Mouse (Mus musculus) ZHBTc4 (cell line): ENCODE measurements around the gene Gm45717.
A peak's percentile ranks its signal among the peaks of the same experiment; 100 is the strongest.

Experiments
- DNase-seq: peaks from one replicate; pipeline ENCODE4 v3.0.0-alpha.2; 2011; ENCODE audit warnings: low read depth, low spot score

Gene Gm45717

DNA sequence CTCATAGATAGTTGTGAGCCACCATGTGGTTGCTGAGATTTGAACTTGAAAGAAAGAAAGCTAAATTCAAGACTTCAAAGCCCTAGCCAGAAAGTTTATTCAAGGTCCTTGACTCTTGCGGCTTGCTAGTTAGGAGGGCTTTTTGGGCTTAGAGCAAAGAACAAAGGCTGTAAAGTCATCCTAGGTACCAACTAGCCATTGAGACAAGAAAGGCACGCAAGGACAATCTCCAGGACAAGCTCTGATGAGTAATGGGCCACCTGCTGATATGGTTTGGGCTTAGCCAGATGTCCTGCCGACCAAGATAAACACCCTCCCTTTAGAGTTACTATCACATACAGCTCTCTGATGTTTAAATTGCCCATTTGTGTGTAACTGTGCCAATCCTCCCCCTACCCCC, 13.0 kb upstream of the Gm45717 start:
- peak; percentile 56 for DNase-seq

DNA sequence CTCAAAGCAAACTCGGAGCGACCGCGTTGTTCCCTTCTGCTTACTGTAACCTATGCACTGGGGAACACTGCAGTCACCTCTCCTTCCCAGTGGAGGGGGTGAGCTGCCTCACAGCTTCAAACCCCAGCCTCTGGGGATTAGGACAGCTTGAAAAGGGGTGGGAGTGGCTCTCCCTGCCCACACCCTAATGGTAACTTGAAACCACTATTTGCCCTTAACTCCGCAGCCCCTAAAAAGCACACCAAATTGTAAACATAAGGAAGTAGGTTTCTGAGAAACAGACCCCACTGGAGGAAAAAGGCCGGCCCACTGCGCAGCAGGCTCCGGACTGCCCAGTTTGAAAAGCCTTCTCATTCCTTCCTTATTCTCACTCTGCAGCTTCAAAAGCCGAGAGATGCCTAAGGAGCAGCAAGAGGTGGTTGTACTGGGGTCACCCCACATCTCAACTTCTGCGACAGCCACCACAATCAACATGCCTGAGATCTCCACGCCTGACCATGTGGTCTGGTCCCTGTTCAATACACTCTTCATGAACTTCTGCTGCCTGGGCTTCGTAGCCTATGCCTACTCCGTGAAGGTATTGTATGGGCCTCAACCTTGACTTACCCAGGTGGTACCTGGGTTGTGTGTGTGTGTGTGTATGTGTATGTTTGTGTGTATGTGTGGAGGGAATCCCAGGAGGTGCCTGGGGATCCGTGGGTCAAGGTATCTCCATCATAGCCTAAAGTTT, 12.3 kb upstream of the Gm45717 start:
- DNase-seq: peak; percentile 87

DNA sequence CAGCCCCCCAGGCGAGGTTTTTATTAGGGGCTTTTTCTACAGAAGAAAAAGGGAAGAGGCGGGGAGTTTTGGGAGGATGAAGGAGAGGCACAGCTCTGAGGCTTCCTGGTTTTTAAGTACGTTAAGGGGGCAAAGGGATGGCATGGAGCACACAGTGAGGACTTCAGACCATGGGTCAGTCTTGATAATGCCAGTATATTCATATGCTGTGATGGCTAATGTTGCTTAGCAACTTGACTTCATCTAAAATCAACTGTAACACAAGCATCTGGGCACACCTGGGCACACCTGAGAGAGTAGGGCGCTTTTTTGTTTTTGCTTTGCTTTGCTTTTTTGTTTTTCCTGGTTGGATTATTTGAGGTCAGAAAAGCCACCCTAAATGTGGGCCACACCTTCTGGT, 11.2 kb upstream of the Gm45717 start, which contains the start of gene Ifitm1:
Gene Ifitm1 (plus strand): TSS at position 301 of the 400 bp plus-strand sequence.
- DNase-seq: no peak

DNA sequence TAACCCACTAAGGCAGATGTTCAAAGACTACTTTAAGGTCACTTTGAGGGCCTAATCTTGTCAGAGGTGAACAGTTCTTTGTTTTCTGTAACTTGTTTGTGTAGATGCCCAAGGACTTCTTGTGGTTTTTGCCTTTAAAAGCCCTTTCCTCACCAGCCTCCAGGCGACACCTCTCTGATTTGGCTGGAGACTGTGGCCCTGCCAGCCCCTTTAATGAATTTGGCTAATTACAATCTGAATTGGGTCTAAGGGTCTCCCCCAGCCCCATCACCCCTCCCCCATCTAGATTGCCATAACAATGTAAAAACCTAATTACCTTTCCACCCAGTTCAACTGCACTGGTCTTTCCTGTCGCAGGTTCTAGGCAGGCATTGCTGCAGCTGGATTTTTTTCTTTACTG, 7.0 kb upstream of the Gm45717 start:
- DNase-seq: peak; percentile 70

DNA sequence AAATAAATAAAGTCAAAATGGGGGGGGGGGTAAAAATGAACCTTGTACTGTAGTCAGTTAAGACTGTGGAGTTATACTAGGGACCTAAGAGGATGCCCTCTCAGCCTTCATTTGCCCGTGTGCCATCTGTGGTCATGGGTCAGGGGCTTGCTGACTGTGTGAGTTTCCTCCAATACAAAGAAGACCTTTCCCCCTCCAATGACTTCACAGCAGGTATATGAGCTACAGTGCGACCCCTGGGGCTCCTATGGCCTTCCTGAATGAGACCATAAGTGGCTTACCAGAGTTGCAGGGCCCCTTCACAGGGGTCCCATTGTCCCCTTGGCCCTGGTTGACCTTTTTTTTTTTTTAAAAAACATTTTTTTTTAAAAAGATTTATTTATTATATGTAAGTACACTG, 5.7 kb upstream of the Gm45717 start:
- DNase-seq: no peak

DNA sequence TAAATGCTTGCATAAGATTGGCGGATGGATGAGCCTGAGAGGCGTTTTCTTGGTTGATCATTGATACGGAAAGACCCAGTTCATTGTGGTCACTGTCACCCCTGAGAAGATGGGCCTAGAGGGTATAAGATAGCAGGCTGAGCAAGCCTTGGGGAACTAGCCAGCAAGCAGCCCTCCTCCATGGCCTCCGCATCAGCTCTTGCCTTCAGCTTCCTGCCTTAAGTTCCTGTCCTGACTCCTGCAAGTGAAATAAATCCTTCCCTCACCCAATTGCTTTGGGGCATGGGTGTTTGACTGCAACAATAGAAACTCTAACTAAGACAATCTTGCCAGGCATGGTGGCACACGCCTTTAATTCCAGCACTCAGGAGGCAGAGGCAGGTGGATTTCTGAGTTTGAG, 4.3 kb upstream of the Gm45717 start:
- peak; percentile 79 for DNase-seq

DNA sequence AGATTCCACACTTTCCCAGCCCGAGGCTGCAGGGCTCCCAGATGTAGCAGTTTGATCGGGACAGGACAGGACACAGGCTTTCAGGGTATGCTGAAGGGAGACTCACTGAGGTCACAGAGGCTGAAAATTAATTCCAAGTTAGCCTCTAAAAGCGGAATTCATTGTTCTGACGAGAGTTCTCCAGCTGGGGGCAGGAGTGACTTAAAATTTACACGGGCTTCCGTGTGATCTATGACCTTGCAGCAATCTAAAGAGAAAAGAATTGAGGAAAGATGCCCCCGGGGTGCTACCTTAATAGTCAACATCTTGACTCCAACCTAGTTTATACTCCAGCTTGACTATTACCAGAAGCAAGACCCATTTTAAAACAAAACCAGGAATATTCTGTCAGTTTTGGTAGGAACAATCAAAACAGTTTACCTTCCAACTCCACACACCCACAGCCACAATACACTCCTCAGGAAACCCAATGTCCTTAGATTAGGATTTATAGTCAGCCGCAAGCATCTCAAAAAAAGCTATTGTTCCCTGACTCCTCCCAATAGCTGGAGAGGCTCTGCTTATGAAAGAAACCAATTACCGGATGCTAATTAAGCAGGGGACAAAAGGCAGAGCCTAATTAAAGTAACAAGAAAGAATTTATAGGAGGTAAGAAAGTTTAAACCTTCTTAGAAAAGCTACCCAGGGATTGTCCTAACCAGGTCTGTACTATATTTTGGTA, 3.6 kb upstream of the Gm45717 start:
- DNase-seq: peak; percentile 96

DNA sequence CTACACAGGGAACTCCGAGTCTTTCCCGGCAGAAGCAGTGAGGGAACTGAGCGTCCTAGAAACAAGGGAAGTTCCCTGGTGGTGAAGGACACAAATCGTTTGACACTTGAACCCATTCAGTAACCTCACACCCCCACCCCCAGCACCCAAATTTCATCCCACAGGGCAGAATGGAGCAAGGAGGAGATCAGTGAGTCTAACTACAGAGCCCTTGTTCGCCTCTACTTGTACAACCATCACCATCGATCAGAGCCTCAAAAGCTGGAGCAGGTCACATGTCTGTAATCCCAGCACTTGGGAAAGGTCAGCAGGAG, 776 bp upstream of the Gm45717 start:
- DNase-seq: peak; percentile 43

DNA sequence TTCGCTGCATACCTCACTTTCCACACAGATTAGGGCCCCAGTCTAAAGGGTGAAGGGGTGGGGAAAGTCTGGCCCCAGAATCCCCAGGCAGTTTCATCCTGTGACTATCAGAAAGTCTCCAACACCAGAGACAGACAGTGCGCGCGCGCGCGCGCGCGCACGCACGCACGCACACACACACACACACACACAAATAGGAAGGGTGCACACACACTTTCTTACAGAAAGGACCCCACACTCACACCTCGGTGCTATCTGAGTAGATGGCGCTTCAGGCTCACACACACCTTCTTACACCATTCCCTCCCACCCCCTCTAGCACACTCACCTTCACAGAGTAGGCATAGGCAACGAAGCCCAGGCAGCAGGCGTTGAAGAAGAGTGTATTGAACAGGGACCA, 395 bp downstream of the Gm45717 start:
- peak; percentile 61 for DNase-seq

DNA sequence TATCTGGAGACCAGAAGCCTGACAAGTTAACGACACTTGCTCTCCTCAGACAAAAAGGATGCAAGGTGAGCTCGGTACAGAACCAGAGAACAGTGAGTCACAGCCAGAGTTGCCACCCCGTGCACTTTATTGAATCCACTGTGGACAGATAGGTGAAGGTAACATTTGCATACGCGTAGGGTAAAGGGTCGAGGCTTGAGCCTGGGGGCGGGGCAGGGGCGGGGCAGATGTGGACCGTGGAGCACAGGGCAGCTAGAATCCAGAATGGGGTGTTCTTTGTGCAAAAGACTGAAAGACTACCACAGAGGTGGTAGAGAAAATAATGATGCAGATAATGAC, 1.0 kb downstream of the Gm45717 start:
- DNase-seq: peak; percentile 71

DNA sequence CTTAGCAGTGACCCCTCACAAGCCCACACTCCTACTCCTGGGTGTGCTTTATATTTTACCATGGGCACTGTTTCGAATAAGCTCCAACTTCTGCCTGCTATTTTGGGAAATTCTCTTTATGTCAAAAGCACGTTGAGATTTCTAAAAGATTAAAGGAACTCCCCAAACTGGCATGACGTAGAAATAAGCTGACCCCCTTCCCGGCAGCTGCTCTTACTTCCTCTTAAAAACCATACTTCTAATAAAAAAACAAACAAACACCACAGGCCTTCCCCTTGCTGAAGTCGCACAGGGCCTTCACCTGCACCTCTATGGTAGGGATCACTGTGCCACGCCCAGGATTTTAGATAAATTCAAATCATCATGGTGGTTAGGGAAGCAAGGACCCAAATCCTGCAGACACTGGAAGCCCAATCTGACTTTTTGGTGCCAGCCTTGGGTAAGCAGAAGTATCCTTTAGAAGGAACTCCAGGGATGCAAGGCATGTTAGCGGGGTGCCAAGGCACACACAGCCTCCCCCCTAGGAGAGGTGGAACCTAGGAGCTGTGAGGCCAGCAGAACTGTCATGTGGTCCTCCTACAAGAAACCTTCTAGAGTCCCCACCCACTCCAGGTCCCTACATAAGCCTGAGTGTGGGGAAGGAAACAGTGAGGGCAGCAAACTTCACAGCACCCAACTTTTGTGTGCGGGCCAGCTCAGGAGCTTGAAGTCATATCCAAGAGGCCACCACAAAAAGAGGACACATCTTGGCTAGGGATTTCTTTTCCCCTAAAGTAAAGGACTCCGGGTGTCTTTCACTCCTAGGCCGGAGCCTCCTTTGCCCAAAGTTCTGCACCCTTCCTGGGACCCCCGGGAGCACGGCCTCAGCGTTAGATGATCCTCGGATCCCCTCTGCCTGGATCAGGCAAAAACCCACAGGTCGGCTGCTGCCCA, 1.7 kb downstream of the Gm45717 start:
- no peak for DNase-seq

DNA sequence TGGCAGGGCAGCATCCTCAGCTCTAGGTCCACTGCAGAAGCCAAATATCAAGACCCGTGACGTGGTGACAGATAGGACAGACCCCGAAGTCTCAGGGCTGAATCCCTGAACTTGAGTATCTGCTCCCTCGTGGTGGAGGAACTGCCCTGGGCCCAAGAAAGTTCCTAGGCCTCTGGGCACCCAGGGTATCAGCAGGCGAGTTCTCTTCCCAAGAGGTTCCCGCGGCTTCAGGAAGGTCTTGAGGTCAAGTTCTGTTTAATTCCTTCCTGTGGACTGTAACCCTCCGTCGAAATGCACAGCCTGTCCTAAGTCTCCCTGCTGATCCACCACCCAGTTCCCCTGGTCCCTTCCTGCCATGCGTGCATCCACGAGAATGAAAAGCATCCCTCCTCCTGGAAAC, 2.6 kb downstream of the Gm45717 start:
- DNase-seq: no peak

DNA sequence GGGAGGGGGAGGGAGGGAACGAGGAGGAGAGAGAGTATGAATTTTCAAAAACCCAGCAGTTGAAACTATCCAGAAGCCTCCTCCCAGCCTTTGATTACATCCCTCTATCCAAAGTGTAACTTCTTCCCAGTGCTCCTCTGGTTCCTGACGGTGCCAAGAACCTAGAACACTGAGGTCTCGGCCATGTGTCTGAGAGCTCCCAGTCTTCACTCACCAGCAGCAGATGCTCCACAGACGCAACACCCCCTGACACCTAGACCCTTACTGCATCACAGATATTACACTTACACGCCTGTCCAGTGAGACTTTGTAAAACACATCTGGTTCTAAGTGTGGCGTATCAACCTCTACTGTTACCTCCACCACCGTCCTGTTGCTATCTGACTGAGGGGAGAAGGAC, 3.3 kb downstream of the Gm45717 start:
- DNase-seq: no peak

DNA sequence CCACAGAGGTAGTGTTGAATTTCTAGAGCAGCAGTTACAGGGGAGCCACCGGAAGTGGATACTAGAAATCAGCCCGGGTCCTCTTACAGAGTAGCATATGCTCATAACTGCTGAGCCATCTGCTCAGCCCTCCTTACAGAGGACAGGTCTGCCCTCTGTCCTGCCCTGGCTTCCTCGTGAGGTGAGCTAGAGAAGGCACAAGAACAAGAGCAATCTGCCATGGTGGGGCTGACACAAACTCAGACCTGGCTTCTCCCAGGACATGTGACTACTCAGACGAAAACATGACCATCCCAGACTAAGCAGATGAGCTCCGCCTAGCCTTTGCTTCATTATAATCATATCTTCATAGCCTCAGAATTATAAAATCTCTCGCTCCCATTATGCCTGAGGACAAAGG, 4.0 kb downstream of the Gm45717 start:
- no peak for DNase-seq

DNA sequence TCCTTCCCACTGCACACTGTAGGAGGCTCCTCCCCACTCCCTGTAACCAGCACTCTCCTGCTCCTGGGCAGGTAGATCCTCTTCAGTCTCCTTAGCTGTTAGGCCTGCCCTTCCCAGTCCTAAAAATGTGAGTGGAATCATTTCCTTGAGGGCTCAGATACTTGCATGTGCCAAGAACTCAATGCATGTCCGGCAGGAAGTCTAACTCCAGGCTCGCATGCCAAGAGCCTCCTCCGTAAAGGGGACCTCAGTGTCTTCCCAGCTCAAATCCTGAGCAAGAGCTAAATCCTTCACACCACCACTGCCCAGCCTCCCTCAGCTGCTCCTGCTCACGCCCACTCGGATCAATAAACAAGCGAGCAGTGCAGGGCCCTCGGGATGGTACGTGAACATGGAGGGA, 4.7 kb downstream of the Gm45717 start:
- no peak for DNase-seq

DNA sequence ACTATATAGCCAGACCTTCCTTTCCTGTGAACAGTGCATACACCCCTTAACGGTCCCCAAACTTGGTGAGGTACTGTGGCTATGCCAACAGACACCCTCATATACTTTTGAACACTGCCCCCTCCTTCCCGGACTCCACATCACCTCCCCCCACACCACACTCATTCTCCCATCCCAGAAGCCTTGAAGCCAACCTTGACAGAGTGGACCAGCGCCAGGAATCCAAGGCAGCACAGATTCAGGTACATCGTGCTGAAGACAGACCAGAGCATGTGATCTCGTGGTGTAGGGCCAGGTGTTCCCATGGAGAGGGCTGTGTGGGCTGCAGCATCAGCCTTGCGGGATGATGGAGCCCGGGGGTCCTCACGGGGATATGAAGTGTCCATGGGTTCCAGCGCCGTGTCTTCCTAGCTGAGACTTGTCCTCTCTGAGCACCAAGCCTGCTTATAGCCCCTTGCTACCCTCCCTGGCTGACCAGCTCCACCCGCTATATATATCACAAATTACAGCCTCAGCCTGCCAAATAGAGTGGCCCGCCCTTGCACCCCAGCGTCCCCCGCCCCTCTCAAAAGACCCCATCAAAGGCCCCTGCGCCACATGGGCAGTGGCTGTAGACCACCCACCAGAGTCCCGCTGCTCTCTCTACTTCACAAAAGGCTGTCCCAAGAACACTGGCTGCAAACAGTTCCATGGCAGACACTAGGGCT, 5.8 kb downstream of the Gm45717 start, which contains the start of gene Ifitm5:
Gene Ifitm5 (minus strand): TSS at position 468 of the 707 bp plus-strand sequence.
- no peak for DNase-seq

DNA sequence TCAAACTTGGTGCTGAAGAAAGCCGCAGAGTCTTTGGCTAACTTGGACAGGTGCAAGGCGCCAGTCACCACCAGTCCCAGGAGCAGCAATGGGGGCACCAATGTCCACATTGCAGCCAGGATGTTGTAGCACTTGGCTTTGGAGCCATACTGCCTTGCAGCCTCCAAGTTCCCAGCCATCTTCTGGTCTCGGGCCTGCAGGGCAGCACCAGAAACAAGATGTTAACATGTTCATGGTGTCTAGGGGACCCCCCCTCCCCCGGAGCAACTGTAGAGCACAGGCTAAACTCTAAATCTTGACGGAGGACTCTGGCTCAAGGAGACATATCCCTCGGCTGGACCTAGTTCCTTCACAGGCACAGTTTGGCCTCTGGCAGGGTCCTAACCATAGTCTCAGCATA, 6.5 kb downstream of the Gm45717 start:
- no peak for DNase-seq

DNA sequence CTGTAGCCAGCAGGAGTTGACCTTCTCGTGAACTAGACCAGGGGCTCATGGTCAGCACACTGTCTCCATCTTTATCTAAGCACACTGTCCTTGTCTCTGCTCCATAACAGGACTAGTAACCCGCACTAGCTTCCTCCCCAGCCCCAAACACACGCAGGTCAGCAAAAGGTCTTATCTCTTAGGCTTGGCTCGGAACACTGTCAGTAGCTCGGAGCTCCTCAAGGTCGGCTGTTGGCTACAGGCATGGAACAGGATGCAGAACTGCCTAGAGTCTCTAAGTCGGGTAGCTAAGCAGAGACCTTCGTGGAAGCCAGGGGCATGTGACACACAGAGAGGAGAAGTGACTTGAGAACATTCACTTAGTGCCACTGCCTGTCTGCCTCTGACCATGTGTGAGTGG, 7.6 kb downstream of the Gm45717 start:
- no peak for DNase-seq

DNA sequence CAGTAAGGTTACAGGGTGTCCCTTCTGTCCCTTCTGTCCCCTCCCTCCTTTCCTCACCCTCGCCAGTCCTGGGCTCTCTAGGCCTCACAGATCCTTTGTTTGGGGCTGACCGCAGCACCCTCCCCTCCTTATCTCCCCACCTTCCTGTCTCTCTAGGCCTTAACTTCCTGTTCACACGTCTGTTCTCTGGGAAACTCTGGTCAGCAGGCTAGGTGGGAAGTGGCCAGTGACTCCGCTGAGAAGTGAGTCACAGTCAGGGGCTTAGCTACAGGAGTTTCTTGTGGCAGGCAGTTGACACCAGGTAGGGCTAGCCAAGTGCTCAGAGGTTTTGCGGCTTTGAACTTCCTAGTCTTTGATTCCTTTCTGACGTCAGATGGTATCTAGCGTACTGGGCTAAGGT, 8.8 kb downstream of the Gm45717 start:
- DNase-seq: no peak

DNA sequence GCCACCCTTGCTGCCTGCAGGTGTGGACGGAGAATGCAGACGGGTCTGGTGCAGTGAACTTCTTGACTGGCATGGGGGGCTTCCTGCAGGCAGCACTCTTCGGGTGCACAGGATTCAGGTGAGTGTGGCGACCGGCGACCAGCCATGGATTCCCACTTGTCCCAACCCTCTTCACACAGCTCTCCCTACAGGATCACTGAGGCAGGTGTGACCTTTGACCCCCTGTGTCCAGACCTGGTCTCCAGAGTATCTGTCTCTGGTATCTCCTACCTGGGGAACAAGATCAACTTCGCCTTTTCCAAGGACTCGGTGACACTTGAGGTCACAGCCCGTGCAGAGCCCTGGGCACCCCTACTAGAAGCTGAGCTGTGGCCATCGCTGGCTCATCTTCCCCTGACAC, 9.4 kb downstream of the Gm45717 start:
- no peak for DNase-seq

DNA sequence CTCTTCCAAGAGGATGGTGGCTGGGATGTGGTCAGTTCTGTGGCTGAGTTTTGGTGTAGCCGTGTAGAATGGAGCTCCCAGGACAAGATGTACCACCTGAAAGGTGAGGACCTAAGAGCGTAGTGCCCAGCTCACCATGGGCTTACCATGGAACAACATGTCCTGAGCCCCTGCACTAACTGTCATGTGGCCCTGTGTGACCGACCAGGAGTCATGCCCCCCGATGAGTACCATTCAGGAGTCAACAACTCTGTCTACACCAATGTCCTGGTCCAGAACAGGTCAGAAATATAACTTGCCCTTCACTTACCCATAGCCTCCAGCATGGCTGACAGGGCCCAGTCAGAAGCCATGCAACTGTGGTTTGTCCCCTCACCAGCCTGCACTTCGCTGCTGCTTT, 10.5 kb downstream of the Gm45717 start:
- no peak for DNase-seq

DNA sequence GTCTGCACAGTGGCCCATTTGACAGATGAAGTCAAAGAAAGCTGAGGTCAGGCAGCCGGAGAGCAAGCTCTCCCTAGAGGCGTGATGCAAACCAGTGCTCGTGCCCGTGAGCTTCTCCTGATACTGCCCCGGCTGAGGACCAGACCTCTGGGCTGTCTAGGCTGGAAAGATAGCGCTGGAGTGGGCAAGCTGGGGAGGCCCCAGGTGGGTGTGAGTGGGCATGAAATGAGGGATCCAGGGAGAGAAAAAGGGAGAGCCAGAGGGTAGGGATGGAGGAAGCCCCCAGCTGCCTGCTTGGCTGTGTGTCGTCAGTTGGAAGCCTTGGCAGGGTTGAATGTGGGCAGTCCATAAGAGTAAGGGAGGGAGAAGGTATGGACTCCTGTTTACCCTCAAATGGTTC, 11.5 kb downstream of the Gm45717 start:
- no peak for DNase-seq
